Mouse (Mus musculus): ENCODE data around the gene Shprh. TPM values are rescaled to one million over a fixed set of nuclear protein-coding genes. Genes with fewer than 3 reads are reported as not detected.

Shprh gene
- 4.3 and 4.5 TPM in 2 replicates for polyA plus RNA-seq (2015; fragmentation: Nextera tagmentation; extraction: Ambion mirVana)

DNA sequence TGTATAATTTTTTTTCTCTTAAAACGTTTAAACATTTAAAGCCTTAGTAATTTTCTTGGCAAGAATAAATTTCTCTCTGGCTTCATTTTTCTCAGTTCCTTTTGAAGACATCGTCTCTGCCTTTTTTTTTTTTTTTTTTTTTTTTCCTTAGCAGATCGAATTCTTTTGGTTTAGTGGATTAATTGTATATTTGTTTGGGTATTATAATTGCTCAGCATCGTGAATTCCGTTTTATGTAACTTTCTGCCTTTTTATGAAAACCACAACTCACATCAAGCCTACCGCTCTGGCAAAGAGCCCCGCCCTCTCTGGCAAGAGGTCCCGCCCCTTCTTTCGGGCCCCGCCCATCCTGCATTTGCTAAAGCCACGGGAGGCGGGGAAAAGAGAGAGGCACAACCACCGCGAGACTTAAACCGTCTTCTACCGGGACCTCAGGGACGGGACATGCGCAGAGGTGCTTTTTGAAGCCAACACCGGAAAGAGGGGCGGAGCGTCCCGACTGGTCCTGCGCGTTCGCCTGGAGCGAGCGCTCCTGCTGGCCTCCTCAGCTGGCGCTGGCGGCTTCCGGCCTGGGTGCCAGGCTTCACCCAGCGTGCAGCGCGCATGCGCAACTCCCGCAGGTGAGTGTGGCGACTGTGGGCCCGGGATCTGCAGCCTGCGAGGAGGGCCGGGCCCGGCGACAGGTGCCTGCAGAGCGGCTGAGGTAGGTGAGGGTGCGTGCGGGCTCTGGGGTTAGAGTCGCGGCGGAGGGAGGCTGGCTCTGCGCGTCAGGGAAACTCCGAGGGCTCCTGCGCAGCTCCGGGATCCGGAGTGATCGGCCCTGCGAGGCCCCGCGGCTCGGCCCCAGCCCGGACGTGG lies at the start of gene Shprh:
Gene Shprh (plus strand): TSS at position 544 of the 858 bp plus-strand sequence.
- Histone ChIP-seq H3K27ac (ENCODE audit: low read length) (peak within 1 kb of the TSS; percentile 81), H3K36me3 (ENCODE audit: control insufficient read depth, insufficient read depth) (peaks cover 5% of the 10 kb centered on the region), H3K27me3 (ENCODE audit: control insufficient read depth, insufficient read depth, low read depth, low read length) (no peaks in the 10 kb centered on the region), H3K4me2 (ENCODE audit: low read depth, low read length) (peak within 1 kb of the TSS; percentile 76), H3K4me3 (ENCODE audit: low read depth, low read length) (peak within 1 kb of the TSS; percentile 90), H3K9me3 (replicated peaks; ENCODE audit: control insufficient read depth, low read length) (no peaks in the 10 kb centered on the region), H3K4me1 (ENCODE audit: control insufficient read depth, low read depth, low read length) (peaks cover 16% of the 10 kb centered on the region), H3K9ac (ENCODE audit: low read depth, low read length) (peak within 1 kb of the TSS; percentile 93)
- WGBS (ENCODE audit: insufficient replicate concordance) = 1% methylated on average over 60 of the region's 60 CpGs
- ATAC-seq (ENCODE audit: low read depth) = peak; percentile 98

DNA sequence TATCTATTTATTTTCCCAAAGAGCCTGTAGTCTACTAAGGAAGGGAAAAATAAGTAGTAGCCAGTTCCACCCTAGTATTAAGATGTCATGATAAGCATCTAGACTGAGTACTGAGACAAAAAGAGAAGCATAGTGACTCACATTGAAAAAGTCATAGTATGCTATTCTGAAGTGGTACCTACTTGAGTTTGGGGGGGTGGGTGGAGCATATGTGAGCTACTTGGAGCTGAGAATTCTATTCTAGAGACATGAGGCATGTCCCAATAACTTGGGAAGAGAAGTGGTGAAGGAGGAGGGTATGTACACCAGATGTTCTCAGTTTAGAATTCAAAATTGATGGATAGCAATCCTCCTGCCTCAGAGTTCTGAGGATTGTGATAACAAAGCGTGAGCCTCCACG lies 27.4 kb upstream of the Shprh start:
- no peak for ATAC-seq (ENCODE audit: low read depth)
- Histone ChIP-seq H3K9ac (ENCODE audit: low read depth, low read length) (no peak overlapping the region), H3K27ac (ENCODE audit: low read length) (no peak overlapping the region), H3K27me3 (ENCODE audit: control insufficient read depth, insufficient read depth, low read depth, low read length) (no peaks in the 10 kb centered on the region), H3K9me3 (replicated peaks; ENCODE audit: control insufficient read depth, low read length) (no peaks in the 10 kb centered on the region), H3K4me2 (ENCODE audit: low read depth, low read length) (no peak overlapping the region), H3K36me3 (ENCODE audit: control insufficient read depth, insufficient read depth) (no peaks in the 10 kb centered on the region), H3K4me3 (ENCODE audit: low read depth, low read length) (no peak overlapping the region), H3K4me1 (ENCODE audit: control insufficient read depth, low read depth, low read length) (no peaks in the 10 kb centered on the region)
- WGBS (ENCODE audit: insufficient replicate concordance) = 72% methylated on average over 2 of the region's 2 CpGs

DNA sequence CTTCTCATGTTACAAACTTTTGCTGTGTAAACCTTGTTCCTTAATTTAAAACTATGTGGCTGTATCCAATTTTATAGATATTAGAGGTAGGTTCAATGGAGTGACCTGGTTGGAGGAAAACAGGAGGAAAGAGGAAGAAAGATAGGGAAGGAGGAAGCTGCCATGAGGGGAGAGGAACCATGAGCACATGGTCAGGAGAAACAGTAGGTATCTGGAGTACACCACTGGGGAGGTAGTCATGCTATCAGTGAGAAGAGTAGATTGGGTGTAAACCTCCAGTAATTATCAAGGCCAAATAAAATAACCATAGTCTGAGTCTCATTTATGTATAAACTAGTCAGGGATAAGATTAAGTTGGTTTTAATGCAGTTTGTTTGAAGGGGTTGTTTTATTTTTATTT lies 3.6 kb upstream of the Shprh start:
- no peak for ATAC-seq (ENCODE audit: low read depth)
- H3K27me3 ChIP-seq (ENCODE audit: control insufficient read depth, insufficient read depth, low read depth, low read length) = no peaks in the 10 kb centered on the region
- H3K4me2 ChIP-seq (ENCODE audit: low read depth, low read length) = no peak overlapping the region
- H3K9ac ChIP-seq (ENCODE audit: low read depth, low read length) = no peak overlapping the region
- H3K9me3 ChIP-seq (replicated peaks; ENCODE audit: control insufficient read depth, low read length) = no peaks in the 10 kb centered on the region
- no peaks in the 10 kb centered on the region for H3K36me3 ChIP-seq (ENCODE audit: control insufficient read depth, insufficient read depth)
- no peak overlapping the region for H3K27ac ChIP-seq (ENCODE audit: low read length)
- H3K4me3 ChIP-seq (ENCODE audit: low read depth, low read length) = no peak overlapping the region
- H3K4me1 ChIP-seq (ENCODE audit: control insufficient read depth, low read depth, low read length) = peaks cover 5% of the 10 kb centered on the region

DNA sequence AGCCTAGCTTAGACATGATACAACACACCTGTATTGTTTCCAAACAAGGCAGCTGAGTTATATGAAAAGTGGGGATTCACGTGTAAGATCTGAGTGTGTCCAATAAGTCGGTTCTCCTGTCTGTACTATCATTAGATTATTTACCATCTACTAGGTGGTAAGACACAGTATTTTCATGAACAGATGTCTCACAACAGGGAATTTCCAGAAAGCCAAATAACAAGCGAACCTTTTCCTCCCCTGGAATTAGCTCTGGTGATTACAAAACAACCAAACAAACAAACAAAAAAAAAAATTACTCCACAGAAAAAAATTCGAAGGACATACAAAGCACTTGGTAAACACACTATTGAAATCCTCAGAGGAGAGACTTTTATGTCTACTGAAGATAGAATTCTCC lies 781 bp upstream of the Shprh start:
- Histone ChIP-seq H3K4me2 (ENCODE audit: low read depth, low read length) (no peak overlapping the region), H3K4me3 (ENCODE audit: low read depth, low read length) (no peak overlapping the region), H3K4me1 (ENCODE audit: control insufficient read depth, low read depth, low read length) (peaks cover 16% of the 10 kb centered on the region), H3K9ac (ENCODE audit: low read depth, low read length) (no peak overlapping the region), H3K27ac (ENCODE audit: low read length) (no peak overlapping the region), H3K27me3 (ENCODE audit: control insufficient read depth, insufficient read depth, low read depth, low read length) (no peaks in the 10 kb centered on the region), H3K9me3 (replicated peaks; ENCODE audit: control insufficient read depth, low read length) (no peaks in the 10 kb centered on the region), H3K36me3 (ENCODE audit: control insufficient read depth, insufficient read depth) (peaks cover 5% of the 10 kb centered on the region)
- ATAC-seq (ENCODE audit: low read depth) = no peak
- 63% methylated on average over 4 of the region's 4 CpGs for WGBS (ENCODE audit: insufficient replicate concordance)

DNA sequence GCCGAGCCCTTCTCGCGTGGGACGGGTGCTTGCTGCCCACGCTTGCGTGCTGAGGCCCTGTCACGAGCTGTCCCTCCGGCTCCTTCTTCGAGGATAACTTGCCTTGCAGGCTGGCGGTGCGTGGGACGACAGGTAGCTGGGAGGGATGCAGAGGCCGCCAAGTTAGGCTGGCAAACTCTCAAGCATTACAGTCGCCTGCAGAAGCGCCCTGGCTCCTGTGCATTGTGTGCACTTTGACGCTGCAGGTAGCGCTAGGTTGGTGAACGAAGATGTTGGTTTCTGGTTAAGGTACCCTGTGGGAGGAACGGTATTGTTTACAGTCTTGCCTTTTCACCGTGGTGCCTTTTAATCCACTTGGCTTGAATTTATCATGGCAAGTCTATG lies 507 bp downstream of the Shprh start:
- peak overlapping the region; percentile 81 for H3K27ac ChIP-seq (ENCODE audit: low read length)
- H3K9ac ChIP-seq (ENCODE audit: low read depth, low read length) = peak overlapping the region; percentile 93
- peaks cover 5% of the 10 kb centered on the region for H3K36me3 ChIP-seq (ENCODE audit: control insufficient read depth, insufficient read depth)
- under 1% methylated on average over 20 of the region's 20 CpGs for WGBS (ENCODE audit: insufficient replicate concordance)
- H3K9me3 ChIP-seq (replicated peaks; ENCODE audit: control insufficient read depth, low read length) = no peaks in the 10 kb centered on the region
- H3K4me3 ChIP-seq (ENCODE audit: low read depth, low read length) = peak overlapping the region; percentile 90
- H3K27me3 ChIP-seq (ENCODE audit: control insufficient read depth, insufficient read depth, low read depth, low read length) = no peaks in the 10 kb centered on the region
- peak overlapping the region; percentile 76 for H3K4me2 ChIP-seq (ENCODE audit: low read depth, low read length)
- ATAC-seq (ENCODE audit: low read depth) = no peak; the same call in 1 of the 2 replicates
- peaks cover 16% of the 10 kb centered on the region for H3K4me1 ChIP-seq (ENCODE audit: control insufficient read depth, low read depth, low read length)

DNA sequence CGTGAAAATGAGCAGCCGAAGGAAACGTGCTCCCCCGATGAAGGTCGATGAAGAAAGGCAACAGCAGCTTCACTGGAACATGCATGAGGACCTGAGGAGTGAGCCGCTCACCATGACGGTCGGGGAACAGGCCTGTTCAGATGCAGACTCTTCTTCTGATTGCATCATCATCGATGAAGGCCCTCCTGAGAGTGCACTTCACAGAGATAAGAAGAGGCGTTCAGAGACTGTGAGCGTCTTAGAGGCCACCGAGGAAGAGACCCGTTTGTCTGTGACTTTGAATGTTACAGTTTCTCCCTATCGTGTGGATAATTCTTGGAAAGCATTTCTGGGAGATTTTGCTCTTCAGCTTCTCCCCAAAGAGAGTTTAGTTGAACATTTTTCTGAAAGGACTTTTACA lies 2.4 kb downstream of the Shprh start:
- H3K36me3 ChIP-seq (ENCODE audit: control insufficient read depth, insufficient read depth) = peaks cover 5% of the 10 kb centered on the region
- no peaks in the 10 kb centered on the region for H3K27me3 ChIP-seq (ENCODE audit: control insufficient read depth, insufficient read depth, low read depth, low read length)
- H3K9ac ChIP-seq (ENCODE audit: low read depth, low read length) = no peak overlapping the region
- 62% methylated on average over 14 of the region's 14 CpGs for WGBS (ENCODE audit: insufficient replicate concordance)
- H3K9me3 ChIP-seq (replicated peaks; ENCODE audit: control insufficient read depth, low read length) = no peaks in the 10 kb centered on the region
- H3K27ac ChIP-seq (ENCODE audit: low read length) = no peak overlapping the region
- 0 out of 2 replicates have a peak overlapping the region, but pooled peaks have one; percentile 1 for H3K4me2 ChIP-seq (ENCODE audit: low read depth, low read length)
- ATAC-seq (ENCODE audit: low read depth) = no peak
- no peak overlapping the region for H3K4me3 ChIP-seq (ENCODE audit: low read depth, low read length)
- peaks cover 16% of the 10 kb centered on the region for H3K4me1 ChIP-seq (ENCODE audit: control insufficient read depth, low read depth, low read length)

DNA sequence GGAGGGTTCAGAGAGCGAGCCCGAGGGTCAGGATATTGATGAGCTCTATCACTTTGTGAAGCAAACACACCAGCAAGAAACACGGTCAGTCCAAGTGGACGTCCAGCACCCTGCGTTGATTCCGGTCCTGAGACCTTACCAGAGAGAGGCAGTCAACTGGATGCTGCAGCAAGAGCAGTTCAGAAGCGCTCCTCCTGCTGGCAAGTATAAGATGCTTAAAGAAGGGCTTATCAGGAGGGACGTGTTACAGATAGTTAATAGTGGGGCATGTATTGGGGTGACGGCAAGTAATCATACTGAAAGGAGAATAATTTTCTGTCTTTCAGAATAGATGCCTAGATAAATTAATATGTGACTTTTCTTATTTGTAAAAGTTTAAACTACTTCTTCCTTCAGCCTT lies 7.8 kb downstream of the Shprh start:
- Histone ChIP-seq H3K9ac (ENCODE audit: low read depth, low read length) (no peak overlapping the region), H3K9me3 (replicated peaks; ENCODE audit: control insufficient read depth, low read length) (no peaks in the 10 kb centered on the region), H3K27ac (ENCODE audit: low read length) (no peak overlapping the region), H3K4me3 (ENCODE audit: low read depth, low read length) (no peak overlapping the region), H3K36me3 (ENCODE audit: control insufficient read depth, insufficient read depth) (peaks cover 6% of the 10 kb centered on the region), H3K4me2 (ENCODE audit: low read depth, low read length) (no peak overlapping the region), H3K4me1 (ENCODE audit: control insufficient read depth, low read depth, low read length) (peaks cover 5% of the 10 kb centered on the region), H3K27me3 (ENCODE audit: control insufficient read depth, insufficient read depth, low read depth, low read length) (no peaks in the 10 kb centered on the region)
- 75% methylated on average over 9 of the region's 9 CpGs for WGBS (ENCODE audit: insufficient replicate concordance)
- ATAC-seq (ENCODE audit: low read depth) = no peak

DNA sequence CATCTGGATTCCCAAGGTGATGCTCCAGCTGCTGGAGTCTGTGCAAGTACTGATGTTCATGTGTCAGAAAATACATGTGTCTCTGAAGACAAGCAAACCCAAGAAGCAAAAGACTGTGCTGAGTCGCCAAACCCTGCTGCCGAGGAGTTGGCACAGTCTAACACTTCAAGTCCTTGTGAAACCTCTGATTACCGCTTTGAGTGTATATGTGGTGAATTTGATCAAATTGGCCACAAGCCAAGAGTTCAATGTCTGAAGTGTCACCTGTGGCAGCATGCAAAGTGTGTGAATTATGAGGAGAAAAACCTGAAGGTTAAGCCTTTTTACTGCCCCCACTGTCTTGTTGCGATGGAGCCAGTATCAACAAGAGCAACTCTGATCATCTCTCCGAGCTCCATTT lies 15.3 kb downstream of the Shprh start:
- Histone ChIP-seq H3K9me3 (replicated peaks; ENCODE audit: control insufficient read depth, low read length) (no peaks in the 10 kb centered on the region), H3K4me2 (ENCODE audit: low read depth, low read length) (no peak overlapping the region), H3K27me3 (ENCODE audit: control insufficient read depth, insufficient read depth, low read depth, low read length) (no peaks in the 10 kb centered on the region), H3K27ac (ENCODE audit: low read length) (no peak overlapping the region), H3K9ac (ENCODE audit: low read depth, low read length) (no peak overlapping the region), H3K36me3 (ENCODE audit: control insufficient read depth, insufficient read depth) (peaks cover 18% of the 10 kb centered on the region), H3K4me1 (ENCODE audit: control insufficient read depth, low read depth, low read length) (no peaks in the 10 kb centered on the region), H3K4me3 (ENCODE audit: low read depth, low read length) (no peak overlapping the region)
- 86% methylated on average over 5 of the region's 5 CpGs for WGBS (ENCODE audit: insufficient replicate concordance)
- ATAC-seq (ENCODE audit: low read depth) = no peak

DNA sequence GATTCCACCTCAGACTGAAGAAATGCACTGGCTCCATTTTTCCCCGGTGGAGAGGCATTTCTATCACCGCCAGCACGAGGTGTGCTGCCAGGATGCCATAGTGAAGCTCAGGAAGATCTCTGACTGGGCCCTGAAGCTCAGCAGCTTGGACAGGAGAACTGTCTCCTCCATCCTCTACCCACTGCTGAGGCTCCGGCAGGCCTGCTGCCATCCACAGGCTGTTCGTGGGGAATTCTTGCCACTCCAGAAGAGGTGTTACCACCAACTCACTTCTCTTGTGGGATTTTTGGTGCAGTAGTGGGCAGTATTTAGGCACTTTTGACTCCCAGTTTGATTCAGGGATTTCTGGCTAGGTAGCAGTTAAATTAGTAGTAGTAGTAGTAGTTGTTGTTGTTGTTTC lies 21.0 kb downstream of the Shprh start:
- Histone ChIP-seq H3K9me3 (replicated peaks; ENCODE audit: control insufficient read depth, low read length) (no peaks in the 10 kb centered on the region), H3K4me3 (ENCODE audit: low read depth, low read length) (no peak overlapping the region), H3K4me2 (ENCODE audit: low read depth, low read length) (no peak overlapping the region), H3K27ac (ENCODE audit: low read length) (no peak overlapping the region), H3K36me3 (ENCODE audit: control insufficient read depth, insufficient read depth) (peaks cover 31% of the 10 kb centered on the region), H3K4me1 (ENCODE audit: control insufficient read depth, low read depth, low read length) (no peaks in the 10 kb centered on the region), H3K27me3 (ENCODE audit: control insufficient read depth, insufficient read depth, low read depth, low read length) (no peaks in the 10 kb centered on the region), H3K9ac (ENCODE audit: low read depth, low read length) (no peak overlapping the region)
- no peak for ATAC-seq (ENCODE audit: low read depth)
- WGBS (ENCODE audit: insufficient replicate concordance) = 79% methylated on average over 5 of the region's 5 CpGs

Measured in liver, embryonic 16.5 days (tissue).